Mouse (Mus musculus) layer of hippocampus, adult 8-10 months (tissue): Measurements from ENCODE around the gene St3gal5. TPM values are rescaled to one million over a fixed set of nuclear protein-coding genes. Genes with fewer than 3 reads are reported as not detected.
A peak's percentile ranks its signal among the peaks of the same experiment; 100 is the strongest.
"Not testable (repeated sequence)": the region's sequence is repeated elsewhere in the genome, so short reads cannot be mapped to it uniquely, and the experiment has no call there.

Experiments
- DNase-seq, 2 experiments: peaks; one replicate each; pipeline ENCODE4 v3.0.0; 2022; ENCODE audit warnings: low spot score in 2 of 2
- total RNA-seq, 4 experiments: library from RNA; stranded (reverse); gene quantifications; 2 replicates each; pipeline ENCODE4 v1.2.4; 2022

St3gal5 gene
- total RNA-seq, 4 experiments from 2014 or later: 103 to 108 (median 105) TPM

GRCm38 (mm10) chr6:72132671-72133214 is 35.4 kb downstream of the St3gal5 start:
- DNase-seq: no peak

- no peak for DNase-seq
Measured at GRCm38 (mm10) chr6:72134850-72135515, 37.6 kb downstream of the St3gal5 start.

DNA sequence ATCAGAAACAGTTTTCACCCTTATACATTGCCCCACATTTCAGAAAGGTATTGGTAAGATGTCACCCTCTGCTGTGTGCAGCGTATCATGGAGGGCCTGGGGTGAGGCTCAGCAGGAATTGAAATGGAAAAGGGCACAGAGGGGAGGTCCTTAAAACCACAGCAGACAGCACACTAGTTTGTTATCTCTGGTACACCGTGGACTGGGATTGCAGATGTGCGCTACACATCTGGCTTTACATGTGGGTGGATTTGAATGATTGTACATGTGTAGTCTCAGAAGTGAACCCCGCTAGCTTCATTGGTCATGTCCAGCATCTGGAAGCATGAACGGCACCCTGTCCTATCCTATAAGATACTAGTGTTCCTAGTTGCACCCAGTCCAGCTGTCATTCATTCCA is 38.6 kb downstream of the St3gal5 start:
- DNase-seq: no peak

GRCm38 (mm10) chr6:72136543-72136942 is 39.2 kb downstream of the St3gal5 start:
- no peak for DNase-seq

DNA sequence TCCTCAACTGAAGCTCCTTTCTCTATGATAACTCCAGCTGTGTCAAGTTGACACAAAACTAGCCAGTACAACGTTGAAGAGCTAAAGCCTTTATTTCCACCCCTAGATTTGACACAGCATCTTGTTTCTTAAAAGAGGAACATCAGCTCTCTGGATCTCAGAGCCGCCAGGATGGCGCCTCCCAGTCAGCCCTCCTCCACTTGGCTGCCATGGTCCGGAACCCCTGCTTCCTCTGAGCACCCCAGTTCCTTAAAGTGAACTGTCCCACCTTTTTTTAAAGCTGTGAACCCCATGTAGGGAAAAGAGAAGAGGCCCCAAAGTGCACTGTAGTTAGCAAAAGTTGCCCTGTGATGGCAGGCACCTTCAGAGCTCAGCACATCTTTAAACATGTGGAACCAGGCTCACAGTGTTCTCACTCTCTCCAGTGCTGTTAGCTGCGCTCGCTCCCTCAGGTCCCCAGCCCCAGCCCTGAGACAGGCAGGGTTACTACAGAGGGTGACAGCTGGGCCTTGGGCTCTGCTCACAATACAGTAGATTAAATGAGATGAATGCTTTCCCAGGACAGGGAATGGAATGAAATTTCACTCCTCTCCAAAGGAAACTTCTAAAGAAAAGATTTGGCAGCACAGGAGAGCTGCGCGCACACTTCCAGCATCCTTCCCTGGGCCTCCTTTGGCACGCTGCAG is 42.3 kb downstream of the St3gal5 start:
- no peak for DNase-seq

GRCm38 (mm10) chr6:72140371-72140770 is 43.0 kb downstream of the St3gal5 start:
- DNase-seq: no peak

- no peak for DNase-seq
Measured at GRCm38 (mm10) chr6:72141191-72141590, 43.8 kb downstream of the St3gal5 start.

- DNase-seq: no peak
Measured at GRCm38 (mm10) chr6:72142561-72142960, 45.2 kb downstream of the St3gal5 start.

GRCm38 (mm10) chr6:72144353-72144752 is 47.0 kb downstream of the St3gal5 start:
- DNase-seq: no peak

DNA sequence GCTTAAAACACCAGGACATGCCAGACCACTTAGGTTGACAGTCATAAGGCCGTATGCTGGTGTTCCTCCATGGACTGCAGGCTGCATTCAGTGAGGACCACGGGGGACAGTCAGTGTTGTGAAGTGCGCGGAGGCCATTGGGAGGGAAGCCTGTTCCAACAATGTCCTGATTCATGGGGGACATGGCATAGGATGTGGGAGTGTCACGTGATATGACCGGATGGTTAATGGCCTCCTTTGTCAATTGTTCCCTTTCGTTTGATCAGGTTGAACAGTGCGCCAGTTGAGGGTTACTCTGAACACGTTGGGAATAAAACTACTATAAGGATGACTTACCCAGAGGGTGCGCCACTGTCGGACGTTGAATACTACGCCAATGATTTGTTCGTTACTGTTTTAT is 49.4 kb downstream of the St3gal5 start:
- peak; percentile 36 to 44 for DNase-seq

GRCm38 (mm10) chr6:72148721-72149120 is 51.3 kb downstream of the St3gal5 start:
- no peak for DNase-seq

DNA sequence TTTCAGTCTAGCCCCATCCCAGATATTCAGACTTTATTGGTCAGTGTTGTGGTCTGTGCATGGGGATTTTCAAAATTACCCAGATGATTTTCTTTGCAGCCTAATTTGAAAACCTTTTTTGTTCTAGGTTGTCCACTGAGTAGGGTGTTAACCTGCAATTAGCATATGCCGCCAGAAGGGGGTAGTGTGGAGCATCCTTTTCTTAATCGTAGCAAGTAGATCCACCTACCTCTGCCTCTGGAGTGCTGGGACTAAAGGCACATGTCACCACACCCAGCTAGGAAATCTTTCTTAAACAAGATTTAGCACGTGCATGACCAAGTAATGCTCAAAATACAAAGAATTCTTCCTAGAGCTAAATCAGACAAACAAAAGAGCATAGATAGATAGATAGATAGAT is 52.4 kb downstream of the St3gal5 start:
- no peak for DNase-seq

DNA sequence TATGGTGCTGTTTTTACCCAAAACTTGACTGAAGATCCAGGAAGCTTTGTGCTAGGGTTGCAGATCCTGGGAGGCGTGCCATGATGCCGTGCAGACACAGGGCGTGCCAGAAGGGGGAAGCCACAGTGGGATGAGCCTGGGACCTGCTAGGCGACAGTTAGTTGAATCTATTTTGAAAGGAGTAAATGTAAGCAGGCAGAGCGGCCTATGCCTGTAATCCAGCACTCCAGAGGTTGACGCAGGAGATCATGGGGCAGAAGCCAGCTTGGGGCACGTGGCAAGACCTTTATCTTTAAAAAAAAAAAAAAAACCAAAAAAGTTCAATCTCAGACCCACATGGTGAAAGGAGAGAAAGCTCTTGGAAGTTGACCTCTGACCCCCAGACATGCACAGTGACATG is 55.3 kb downstream of the St3gal5 start:
- DNase-seq: no peak

DNA sequence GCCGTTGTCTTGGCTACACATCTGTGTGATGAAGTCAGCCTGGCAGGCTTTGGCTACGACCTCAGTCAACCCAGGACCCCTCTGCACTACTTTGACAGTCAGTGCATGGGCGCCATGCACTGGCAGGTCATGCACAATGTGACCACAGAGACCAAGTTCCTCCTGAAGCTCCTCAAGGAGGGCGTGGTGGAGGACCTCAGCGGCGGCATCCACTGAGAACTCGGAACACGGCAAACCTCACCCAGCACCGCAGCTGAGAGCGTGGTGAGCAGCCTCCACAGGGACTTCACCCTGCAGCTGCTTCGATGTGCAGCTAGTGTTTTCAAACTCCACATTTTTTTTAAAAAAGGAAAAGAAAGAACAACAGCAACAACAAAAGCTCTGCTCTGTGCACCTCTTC is 56.1 kb downstream of the St3gal5 start:
- no peak for DNase-seq

DNA sequence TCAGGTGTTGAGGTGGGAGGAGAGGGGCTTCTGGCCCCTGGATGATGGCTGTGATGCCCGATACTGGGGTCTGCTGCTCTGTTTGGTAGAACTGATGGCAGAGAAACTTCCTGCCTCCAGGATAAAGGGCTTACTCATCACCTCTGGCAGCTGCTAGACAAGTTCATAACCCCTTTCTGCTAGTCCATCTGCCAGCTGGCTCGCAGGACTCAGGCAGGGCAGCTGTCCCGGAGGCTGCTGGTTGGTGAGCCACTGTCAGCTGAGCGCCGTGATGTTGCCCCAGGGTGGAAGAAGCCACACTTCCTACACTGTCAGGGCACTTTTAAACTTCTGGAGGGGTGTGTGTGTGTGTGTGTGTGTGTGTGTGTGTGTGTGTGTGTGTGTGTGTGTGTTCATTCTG is 56.6 kb downstream of the St3gal5 start:
- not testable (repeated sequence) for DNase-seq

DNA sequence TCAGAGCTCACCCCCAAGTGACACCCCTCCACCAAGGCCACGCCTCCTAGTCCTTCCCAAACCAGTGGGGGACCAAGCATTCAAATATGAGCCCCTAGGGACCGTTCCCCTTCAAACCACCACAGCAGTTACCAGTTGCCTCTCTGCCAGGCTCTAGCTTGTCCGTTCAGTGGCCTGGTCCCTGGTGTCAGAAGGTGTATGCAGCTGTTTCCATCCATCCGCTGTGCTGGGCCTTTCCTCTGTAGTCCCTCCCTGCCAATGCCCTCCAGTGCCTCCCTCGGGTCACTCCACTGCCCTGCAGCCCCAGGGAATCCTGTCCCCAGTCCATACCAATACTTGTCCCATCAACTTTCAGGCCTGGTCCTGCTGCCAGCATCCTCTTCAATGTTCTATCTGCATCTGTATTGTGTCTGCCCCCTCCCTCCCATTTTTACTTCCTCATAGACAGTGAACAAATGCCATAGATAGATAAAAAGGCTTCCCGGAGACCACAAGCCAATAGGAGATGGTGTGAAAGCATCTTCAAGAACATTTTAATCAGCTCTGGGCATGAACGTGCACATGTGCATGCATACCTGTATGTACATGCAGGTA is 57.6 kb downstream of the St3gal5 start:
- no peak for DNase-seq

GRCm38 (mm10) chr6:72155649-72156048 is 58.3 kb downstream of the St3gal5 start:
- DNase-seq: no peak

GRCm38 (mm10) chr6:72158966-72159764 is 61.8 kb downstream of the St3gal5 start:
- DNase-seq: no peak

DNA sequence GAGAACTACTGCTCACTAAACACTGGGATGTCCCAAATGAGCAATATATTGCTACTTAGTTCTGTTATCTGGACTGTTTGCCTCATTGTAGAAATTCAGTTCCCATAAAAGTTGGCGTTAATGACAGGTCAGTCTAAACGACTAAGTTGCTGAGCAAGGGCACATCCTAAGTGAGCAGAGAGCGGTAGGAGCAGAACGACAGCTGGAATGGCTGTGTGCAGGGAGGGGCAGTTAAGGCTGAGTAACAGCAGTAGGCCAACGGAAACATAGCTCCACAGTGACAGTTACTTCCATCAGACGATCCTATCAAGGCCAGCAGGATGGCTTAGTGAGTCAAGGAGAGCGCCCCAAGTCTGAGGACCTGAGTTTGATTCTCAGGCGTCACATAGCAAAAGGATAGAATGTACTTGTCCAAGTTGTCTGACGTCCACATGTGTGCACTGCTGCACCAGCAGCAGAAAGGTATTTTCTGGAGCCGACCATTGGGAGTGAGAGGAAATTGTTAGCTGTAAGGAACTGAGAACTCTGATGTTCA is 62.5 kb downstream of the St3gal5 start:
- DNase-seq: no peak

GRCm38 (mm10) chr6:72160991-72161390 is 63.6 kb downstream of the St3gal5 start:
- no peak for DNase-seq

DNA sequence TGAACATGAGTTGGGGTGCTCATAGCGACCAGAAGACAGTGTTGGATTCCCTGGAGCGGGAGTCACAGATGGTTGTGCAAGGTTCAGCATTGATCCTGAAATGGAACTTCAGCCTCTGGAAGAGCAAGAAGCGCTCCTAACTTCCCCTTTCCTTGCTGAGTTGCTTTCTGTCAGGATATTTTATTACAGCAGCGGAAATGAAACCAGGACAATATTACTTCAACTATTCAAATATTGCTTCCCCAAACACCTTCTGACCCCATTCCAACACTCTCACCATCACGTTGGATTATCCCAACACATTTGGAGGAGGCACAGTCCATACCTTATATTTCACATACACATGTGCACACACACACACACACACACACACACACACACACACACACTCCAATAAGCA is 64.4 kb downstream of the St3gal5 start:
- DNase-seq: no peak
